Mouse (Mus musculus) heart, embryonic 11.5 days (tissue): ENCODE results near the gene Fggy. TPM values are rescaled to one million over a fixed set of nuclear protein-coding genes. Genes with fewer than 3 reads are reported as not detected.
A peak's percentile ranks its signal among the peaks of the same experiment; 100 is the strongest.

ENCODE experiments used
- ATAC-seq: fragments of 200-750 bp; cut with Nextera tagmentation; replicated peaks from 2 replicates; pipeline ENCODE4 v1.8.0; 2017; ENCODE audit warnings: moderate library complexity; ENCODE audit not compliant: insufficient number of reproducible peaks, low FRiP score, low TSS enrichment
- H3K27ac ChIP-seq: fragments of 300-500 bp; sonication (generic); 2 replicates; pipeline ENCODE4 v1.5.1; 2014; ENCODE audit warnings: mild to moderate bottlenecking, low read depth, low read length
- H3K27me3 ChIP-seq: fragments of 300-500 bp; sonication (generic); 2 replicates; pipeline ENCODE4 v1.6.1; 2014; ENCODE audit warnings: mild to moderate bottlenecking, low read length, mixed read lengths; ENCODE audit not compliant: control insufficient read depth, insufficient read depth
- H3K36me3 ChIP-seq: fragments of 300-500 bp; sonication (generic); 2 replicates; pipeline ENCODE4 v1.6.1; 2014; ENCODE audit warnings: mild to moderate bottlenecking, low read length, moderate library complexity, mixed read lengths; ENCODE audit not compliant: control insufficient read depth, insufficient read depth
- H3K4me1 ChIP-seq: fragments of 300-500 bp; sonication (generic); 2 replicates; pipeline ENCODE4 v1.6.1; 2014; ENCODE audit warnings: low read length; ENCODE audit not compliant: control insufficient read depth, insufficient read depth
- H3K4me2 ChIP-seq: fragments of 300-500 bp; sonication (generic); 2 replicates; pipeline ENCODE4 v1.6.1; 2014; ENCODE audit warnings: mild to moderate bottlenecking, moderate library complexity
- H3K4me3 ChIP-seq: fragments of 300-500 bp; sonication (generic); 2 replicates; pipeline ENCODE4 v1.5.1; 2014; ENCODE audit warnings: low read depth, low read length
- H3K9ac ChIP-seq: fragments of 300-500 bp; sonication (generic); 2 replicates; pipeline ENCODE4 v1.6.1; 2014; ENCODE audit warnings: mild to moderate bottlenecking, low read depth, low read length, moderate library complexity
- H3K9me3 ChIP-seq: fragments of 300-500 bp; sonication (generic); replicated peaks from 2 replicates; pipeline ENCODE4 v1.6.1; 2016; ENCODE audit warnings: low read length; ENCODE audit not compliant: control insufficient read depth
- WGBS: fragments of 180-500 bp; shearing (Covaris S2); extraction: QIAGEN DNeasy Blood & Tissue Kit; methylation state at CpG from one replicate; pipeline ENCODE4 v1.1.7; 2014; ENCODE audit not compliant: insufficient replicate concordance; 5-methylcytosine and 5-hydroxymethylcytosine counted together
- polyA plus RNA-seq: library from polyadenylated mRNA; unstranded; fragments of >200 nt; fragmentation: Nextera tagmentation; extraction: Ambion mirVana; gene quantifications from 2 replicates; pipeline ENCODE4 v1.2.1, GENCODE M21; 2014

Fggy gene
- polyA plus RNA-seq, 1 experiment from 2014 or later = 5.9 TPM

DNA sequence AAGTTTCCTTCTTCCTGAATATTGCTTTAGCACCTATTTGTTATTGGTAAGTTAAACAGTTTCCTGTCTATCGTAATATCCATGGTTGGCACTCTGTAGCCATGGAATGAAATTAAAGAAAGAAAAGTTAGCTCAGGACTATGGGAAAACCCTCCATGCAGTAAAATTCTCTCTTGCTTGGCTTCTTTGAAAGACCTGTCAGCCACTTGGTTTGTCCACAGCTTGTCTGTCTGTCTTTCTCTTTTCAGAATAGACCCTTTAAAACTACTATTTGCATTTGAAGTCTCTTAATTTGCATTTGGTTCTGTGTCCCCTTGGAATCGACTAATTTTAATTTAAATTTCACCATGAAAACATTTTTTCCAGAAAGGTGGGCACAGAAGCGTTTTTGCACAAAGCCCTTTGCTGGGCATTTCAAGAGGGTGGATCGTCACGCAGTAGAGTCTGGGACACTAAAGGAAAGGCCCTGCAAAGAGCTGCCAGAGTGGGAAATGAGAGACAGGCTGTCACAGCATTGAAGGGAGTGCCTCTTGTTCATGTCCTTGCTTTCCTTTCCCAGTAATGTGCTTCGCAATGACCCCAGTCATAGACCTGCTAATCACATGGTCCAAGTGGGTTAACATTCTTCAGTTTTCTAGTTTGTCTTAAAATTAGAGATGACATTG lies 283.2 kb downstream of the Fggy start:
- H3K9ac ChIP-seq = no peak overlapping the region
- H3K4me3 ChIP-seq = no peak overlapping the region
- no peak overlapping the region for H3K27ac ChIP-seq
- no peak for ATAC-seq
- WGBS = 84% methylated on average over 6 of the region's 6 CpGs
- no peaks in the 10 kb centered on the region for H3K36me3 ChIP-seq
- H3K9me3 ChIP-seq = no peaks in the 10 kb centered on the region
- H3K27me3 ChIP-seq = no peaks in the 10 kb centered on the region
- no peak overlapping the region for H3K4me2 ChIP-seq
- H3K4me1 ChIP-seq = 0 out of 2 replicates have a peak, but pooled peaks cover under 1% of the 10 kb centered on the region

- Histone ChIP-seq H3K4me1 (0 out of 2 replicates have a peak, but pooled peaks cover 9% of the 10 kb centered on the region), H3K4me3 (no peak overlapping the region), H3K27ac (peak overlapping the region; percentile 16; the same call in 1 of the 2 replicates), H3K27me3 (no peaks in the 10 kb centered on the region), H3K4me2 (no peak overlapping the region), H3K36me3 (no peaks in the 10 kb centered on the region), H3K9me3 (no peaks in the 10 kb centered on the region), H3K9ac (no peak overlapping the region)
- 34% methylated on average over 6 of the region's 6 CpGs for WGBS
- ATAC-seq = no peak
Measured at GRCm38 (mm10) chr4:95845981-95846617, 288.8 kb downstream of the Fggy start.

GRCm38 (mm10) chr4:95847219-95847618 lies 289.9 kb downstream of the Fggy start:
- 0 out of 2 replicates have a peak, but pooled peaks cover 9% of the 10 kb centered on the region for H3K4me1 ChIP-seq
- no peaks in the 10 kb centered on the region for H3K9me3 ChIP-seq
- H3K9ac ChIP-seq = no peak overlapping the region
- ATAC-seq = no peak
- no peak overlapping the region for H3K27ac ChIP-seq
- no peak overlapping the region for H3K4me3 ChIP-seq
- H3K4me2 ChIP-seq = no peak overlapping the region
- no peaks in the 10 kb centered on the region for H3K27me3 ChIP-seq
- no peaks in the 10 kb centered on the region for H3K36me3 ChIP-seq

- H3K36me3 ChIP-seq = no peaks in the 10 kb centered on the region
- 0 out of 2 replicates have a peak, but pooled peaks cover 9% of the 10 kb centered on the region for H3K4me1 ChIP-seq
- H3K9ac ChIP-seq = no peak overlapping the region
- H3K27me3 ChIP-seq = no peaks in the 10 kb centered on the region
- H3K27ac ChIP-seq = no peak overlapping the region
- H3K9me3 ChIP-seq = no peaks in the 10 kb centered on the region
- ATAC-seq = no peak
- H3K4me3 ChIP-seq = no peak overlapping the region
- H3K4me2 ChIP-seq = no peak overlapping the region
- 84% methylated on average over 3 of the region's 3 CpGs for WGBS
Measured at GRCm38 (mm10) chr4:95847664-95848063, 290.4 kb downstream of the Fggy start.

GRCm38 (mm10) chr4:95849497-95849896 lies 292.2 kb downstream of the Fggy start:
- ATAC-seq = no peak
- no peak overlapping the region for H3K4me2 ChIP-seq
- no peaks in the 10 kb centered on the region for H3K36me3 ChIP-seq
- H3K27me3 ChIP-seq = no peaks in the 10 kb centered on the region
- H3K9ac ChIP-seq = no peak overlapping the region
- H3K4me1 ChIP-seq = 0 out of 2 replicates have a peak, but pooled peaks cover 9% of the 10 kb centered on the region
- no peaks in the 10 kb centered on the region for H3K9me3 ChIP-seq
- no peak overlapping the region for H3K4me3 ChIP-seq
- 57% methylated on average over 5 of the region's 5 CpGs for WGBS
- H3K27ac ChIP-seq = no peak overlapping the region

DNA sequence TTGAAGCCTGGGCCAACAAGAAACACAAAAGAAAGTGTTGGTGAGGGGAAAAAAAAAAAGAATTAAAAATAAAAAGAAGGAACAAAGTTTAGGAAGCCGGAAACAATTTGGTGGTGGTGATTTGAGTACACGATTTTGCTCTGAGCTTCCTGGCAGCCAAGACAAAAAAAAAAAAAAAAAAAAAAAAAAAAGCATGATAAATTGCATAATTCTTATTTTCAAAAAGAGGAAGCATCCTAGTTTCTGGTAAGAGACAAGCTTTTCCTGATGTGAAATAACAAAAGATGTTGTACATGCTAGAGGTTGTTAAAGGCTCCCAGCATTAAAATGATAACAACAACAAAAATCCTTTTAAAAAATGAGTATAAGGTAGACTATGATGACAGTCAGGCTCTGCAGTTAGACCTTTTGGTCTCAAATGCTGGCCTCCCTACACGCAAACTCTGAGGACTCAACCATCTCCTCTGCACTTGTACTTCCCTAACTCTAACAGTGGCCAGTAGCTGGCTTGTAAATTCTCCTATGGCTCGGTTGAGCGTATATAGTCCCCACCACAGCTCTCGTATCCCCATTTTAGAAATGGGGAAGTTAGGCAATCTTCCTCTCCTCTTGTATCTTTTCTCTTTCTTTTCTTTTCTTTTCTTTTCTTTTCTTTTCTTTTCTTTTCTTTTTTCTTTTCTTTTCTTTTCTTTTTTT lies 292.9 kb downstream of the Fggy start:
- H3K4me1 ChIP-seq = 0 out of 2 replicates have a peak, but pooled peaks cover 9% of the 10 kb centered on the region
- H3K4me2 ChIP-seq = no peak overlapping the region
- H3K36me3 ChIP-seq = no peaks in the 10 kb centered on the region
- 86% methylated on average over 6 of the region's 6 CpGs for WGBS
- H3K27ac ChIP-seq = no peak overlapping the region
- no peak overlapping the region for H3K9ac ChIP-seq
- no peak for ATAC-seq
- H3K4me3 ChIP-seq = no peak overlapping the region
- H3K27me3 ChIP-seq = no peaks in the 10 kb centered on the region
- H3K9me3 ChIP-seq = no peaks in the 10 kb centered on the region

- Histone ChIP-seq H3K9me3 (no peaks in the 10 kb centered on the region), H3K9ac (no peak overlapping the region), H3K27ac (no peak overlapping the region), H3K36me3 (no peaks in the 10 kb centered on the region), H3K4me1 (no peaks in the 10 kb centered on the region), H3K27me3 (no peaks in the 10 kb centered on the region), H3K4me3 (no peak overlapping the region), H3K4me2 (no peak overlapping the region)
- 83% methylated on average over 2 of the region's 2 CpGs for WGBS
- no peak for ATAC-seq
Measured at GRCm38 (mm10) chr4:95852257-95852656, 294.9 kb downstream of the Fggy start.

DNA sequence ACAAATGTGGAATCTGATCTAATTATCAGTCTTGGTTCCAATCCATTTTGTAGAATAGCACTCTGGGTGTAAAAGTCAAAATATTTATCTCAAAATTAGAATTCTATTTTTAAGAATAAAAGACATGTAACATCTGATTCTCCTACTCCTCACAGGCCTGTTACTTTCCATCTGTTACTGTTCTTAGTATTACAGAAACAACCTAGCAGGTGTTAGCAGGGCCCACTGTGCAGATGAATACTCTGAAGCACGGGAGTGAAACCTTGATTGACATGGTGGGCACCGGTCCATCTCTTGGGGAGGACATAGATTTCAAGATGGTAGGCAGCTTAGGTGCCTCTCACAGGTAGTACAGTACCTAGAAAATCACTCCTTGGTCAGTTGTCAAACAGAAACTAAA lies 298.7 kb downstream of the Fggy start:
- no peak for ATAC-seq
- H3K4me1 ChIP-seq = no peaks in the 10 kb centered on the region
- H3K27ac ChIP-seq = no peak overlapping the region
- H3K9ac ChIP-seq = no peak overlapping the region
- H3K27me3 ChIP-seq = no peaks in the 10 kb centered on the region
- no peak overlapping the region for H3K4me3 ChIP-seq
- no peak overlapping the region for H3K4me2 ChIP-seq
- WGBS = 75% methylated on average over 2 of the region's 2 CpGs
- no peaks in the 10 kb centered on the region for H3K9me3 ChIP-seq
- no peaks in the 10 kb centered on the region for H3K36me3 ChIP-seq
